Mouse (Mus musculus): ENCODE measurements around the gene Gm10139. TPM values are rescaled to one million over a fixed set of nuclear protein-coding genes. Genes with fewer than 3 reads are reported as not detected.
"Not testable (repeated sequence)": the region's sequence is repeated elsewhere in the genome, so short reads cannot be mapped to it uniquely, and the experiment has no call there.

Gm10139 gene
- total RNA-seq (2012; rRNA removed) (not detected in 2 replicates), polyA plus RNA-seq (2012; ENCODE audit: insufficient read depth in 1 of 2, insufficient read length in 2 of 2, low read depth in 1 of 2, low replicate concordance in 2 of 2, missing spikeins in 1 of 2) (not detected)

- H3K36me3 ChIP-seq (ENCODE audit: control insufficient read depth in 1 of 2, insufficient read depth in 2 of 2, low read length in 2 of 2); H3K27me3 ChIP-seq (ENCODE audit: control insufficient read depth in 1 of 2, insufficient read depth in 2 of 2, low read length in 2 of 2); H3K79me2 ChIP-seq (ENCODE audit: control insufficient read depth, insufficient read depth, low read length, poor library complexity); H3K4me3 ChIP-seq (ENCODE audit: control insufficient read depth in 1 of 2, insufficient read depth in 1 of 2, low read depth in 2 of 2, low read length in 2 of 2); H3K4me1 ChIP-seq (ENCODE audit: control insufficient read depth in 1 of 2, insufficient read depth in 2 of 2, low read length in 2 of 2); DNase-seq (ENCODE audit: low read depth, low spot score); H3K9ac ChIP-seq (ENCODE audit: control insufficient read depth, low read depth, low read length, poor library complexity, severe bottlenecking); H3K9me3 ChIP-seq (replicated peaks; ENCODE audit: insufficient read depth, low read length); H3K27ac ChIP-seq (ENCODE audit: control insufficient read depth, low read depth, low read length): not testable (repeated sequence)
These were observed at the start of gene Gm10139 for GRCm38 (mm10) chr13:65512378-65512777. Gene Gm10139, plus strand, starts transcription at chr13:65512678.

- DNase-seq (ENCODE audit: low read depth, low spot score); H3K27ac ChIP-seq (ENCODE audit: control insufficient read depth, low read depth, low read length); H3K9ac ChIP-seq (ENCODE audit: control insufficient read depth, low read depth, low read length, poor library complexity, severe bottlenecking); H3K9me3 ChIP-seq (replicated peaks; ENCODE audit: insufficient read depth, low read length); H3K4me3 ChIP-seq (ENCODE audit: control insufficient read depth in 1 of 2, insufficient read depth in 1 of 2, low read depth in 2 of 2, low read length in 2 of 2); H3K36me3 ChIP-seq (ENCODE audit: control insufficient read depth in 1 of 2, insufficient read depth in 2 of 2, low read length in 2 of 2); H3K4me1 ChIP-seq (ENCODE audit: control insufficient read depth in 1 of 2, insufficient read depth in 2 of 2, low read length in 2 of 2); H3K79me2 ChIP-seq (ENCODE audit: control insufficient read depth, insufficient read depth, low read length, poor library complexity); H3K27me3 ChIP-seq (ENCODE audit: control insufficient read depth in 1 of 2, insufficient read depth in 2 of 2, low read length in 2 of 2): not testable (repeated sequence)
These were observed 45.2 kb downstream of the Gm10139 start for GRCm38 (mm10) chr13:65557636-65558035.

Other genes starting within 250 kb of the Gm10139 start
- gene Zfp369, start 233.9 kb upstream of the Gm10139 start, total RNA-seq (2012; rRNA removed): 14.1 and 14.7 TPM in 2 replicates
- 10 to 100 TPM in 1 of 2 experiments, not detected in 1; 15.3 TPM for gene Zfp369, start 233.9 kb upstream of the Gm10139 start, polyA plus RNA-seq (2012; ENCODE audit: insufficient read depth in 1 of 2, insufficient read length in 2 of 2, low read depth in 1 of 2, low replicate concordance in 2 of 2, missing spikeins in 1 of 2)

Measured in MEL (cell line).